Mouse (Mus musculus) lung, adult 2 months (tissue): ENCODE measurements around the gene Perp. TPM values are rescaled to one million over a fixed set of nuclear protein-coding genes. Genes with fewer than 3 reads are reported as not detected.
A peak's percentile ranks its signal among the peaks of the same experiment; 100 is the strongest.

ENCODE experiments used
- DNase-seq: peaks from one replicate; pipeline ENCODE4 v3.0.0; 2022
- H3K4me1 ChIP-seq: fragments of 200-500 bp; 2 replicates; pipeline ENCODE4 v1.6.1; 2011; ENCODE audit warnings: low read length; ENCODE audit not compliant: control insufficient read depth, insufficient read depth
- H3K4me3 ChIP-seq: fragments of 200-500 bp; replicated peaks from 2 replicates; pipeline ENCODE3; 2011; ENCODE audit warnings: low read depth, mild to moderate bottlenecking, control low read depth, low read length; ENCODE audit errors: extremely low read depth
- CTCF ChIP-seq: fragments of 200-500 bp; IDR thresholded peaks from 2 replicates; pipeline ENCODE4 v1.5.1; 2011; ENCODE audit warnings: mild to moderate bottlenecking, low read length, control low read depth; ENCODE audit not compliant: insufficient read depth
- POLR2A ChIP-seq: fragments of 200-500 bp; IDR thresholded peaks from 2 replicates; pipeline ENCODE4 v1.6.1; 2011; ENCODE audit warnings: low read depth, mild to moderate bottlenecking, control low read depth, low read length, borderline replicate concordance; ENCODE audit errors: extremely low read depth
- WGBS: fragments of 180-500 bp; shearing (Covaris S2); methylation state at CpG from one replicate; pipeline ENCODE4 v1.1.7; 2018; 5-methylcytosine and 5-hydroxymethylcytosine counted together
- polyA plus RNA-seq: library from polyadenylated mRNA; depleted of rRNA; stranded (reverse); fragments of >200 nt; gene quantifications from 2 replicates; pipeline ENCODE4 v1.2.3, GENCODE M21; 2012; rRNA removed

Gene Perp
- polyA plus RNA-seq: 37.3 and 154 TPM in 2 replicates

GRCm38 (mm10) chr10:18844441-18845286 is at the start of gene Perp:
Gene Perp, plus strand, starts transcription at chr10:18845020.
- Histone ChIP-seq H3K4me1 (no peaks in the 10 kb centered on the region), H3K4me3 (peak within 1 kb of the TSS; percentile 53)
- 4% methylated on average over 54 of the region's 54 CpGs for WGBS
- DNase-seq: peak; percentile 68
- TF ChIP-seq CTCF (no peak), POLR2A (no peak)

GRCm38 (mm10) chr10:18811751-18812150 is 33.1 kb upstream of the Perp start:
- 80% methylated on average over 2 of the region's 2 CpGs for WGBS
- no peak for DNase-seq
- Histone ChIP-seq H3K4me3 (no peak overlapping the region), H3K4me1 (no peaks in the 10 kb centered on the region)
- TF ChIP-seq CTCF (no peak), POLR2A (no peak)

GRCm38 (mm10) chr10:18816560-18816959 is 28.3 kb upstream of the Perp start:
- TF ChIP-seq POLR2A (no peak), CTCF (no peak)
- DNase-seq: no peak
- H3K4me3 ChIP-seq: no peak overlapping the region
- WGBS: 48% methylated on average over 5 of the region's 5 CpGs
- H3K4me1 ChIP-seq: no peaks in the 10 kb centered on the region

- TF ChIP-seq POLR2A: no peak
- no peak for TF ChIP-seq CTCF
- Histone ChIP-seq H3K4me1 (no peaks in the 10 kb centered on the region), H3K4me3 (no peak overlapping the region)
- DNase-seq: no peak
These were observed 19.7 kb upstream of the Perp start for GRCm38 (mm10) chr10:18825143-18825542.

GRCm38 (mm10) chr10:18826107-18826506 is 18.7 kb upstream of the Perp start:
- Histone ChIP-seq H3K4me1 (no peaks in the 10 kb centered on the region), H3K4me3 (no peak overlapping the region)
- DNase-seq: no peak
- WGBS: 76% methylated on average over 2 of the region's 2 CpGs
- TF ChIP-seq CTCF (no peak), POLR2A (no peak)

- TF ChIP-seq POLR2A (no peak), CTCF (no peak)
- 49% methylated on average over 2 of the region's 2 CpGs for WGBS
- DNase-seq: no peak
- no peak overlapping the region for H3K4me3 ChIP-seq
- H3K4me1 ChIP-seq: no peaks in the 10 kb centered on the region
These were observed 16.9 kb upstream of the Perp start for GRCm38 (mm10) chr10:18827936-18828335.

GRCm38 (mm10) chr10:18830359-18830758 is 14.5 kb upstream of the Perp start:
- H3K4me1 ChIP-seq: no peaks in the 10 kb centered on the region
- TF ChIP-seq POLR2A (no peak), CTCF (no peak)
- DNase-seq: no peak
- 69% methylated on average over 4 of the region's 4 CpGs for WGBS
- H3K4me3 ChIP-seq: no peak overlapping the region

- WGBS: 50% methylated on average over 7 of the region's 7 CpGs
- no peak overlapping the region for H3K4me3 ChIP-seq
- no peak for DNase-seq
These were observed 13.0 kb upstream of the Perp start for GRCm38 (mm10) chr10:18831823-18832222.

GRCm38 (mm10) chr10:18834389-18834788 is 10.4 kb upstream of the Perp start:
- DNase-seq: no peak
- WGBS: 50% methylated on average over 2 of the region's 2 CpGs

More at GRCm38 (mm10) chr10:18831823-18832222, 13.0 kb upstream of the Perp start:
- TF ChIP-seq CTCF (no peak), POLR2A (no peak)
- no peaks in the 10 kb centered on the region for H3K4me1 ChIP-seq

More at GRCm38 (mm10) chr10:18834389-18834788, 10.4 kb upstream of the Perp start:
- H3K4me3 ChIP-seq: no peak overlapping the region
- H3K4me1 ChIP-seq: no peaks in the 10 kb centered on the region
- TF ChIP-seq POLR2A (no peak), CTCF (no peak)
